Comparison of ENCODE assay signal across 8 mouse cellular contexts in genomic region chr17:21383391-21384056, GRCm38 (mm10). TPM values are rescaled to one million over a fixed set of nuclear protein-coding genes. Genes with fewer than 3 reads are reported as not detected.
DNase-seq lines count a peak whose midpoint lies in the region; ATAC-seq and TF ChIP-seq lines count a peak whose summit lies in the region.

Gene Zfp677, plus strand, starts transcription at chr17:21383748.

- 10% methylated on average over 20 of the region's 20 CpGs for WGBS in hindbrain, postnatal 0 days
- 6% methylated on average over 20 of the region's 20 CpGs for WGBS in macrophage (ENCODE audit: missing documents)

- H3K9me3 ChIP-seq in hindbrain, postnatal 0 days (ENCODE audit: low read length): no peaks in the 10 kb centered on the region

- H3K4me1 ChIP-seq in hindbrain, postnatal 0 days (ENCODE audit: insufficient read depth, low read length): no peaks in the 10 kb centered on the region

- TF ChIP-seq CTCF in hindbrain, postnatal 0 days (IDR thresholded peaks at IDR 0.05; ENCODE audit: low read depth): peak; percentile 77

- no peaks in the 10 kb centered on the region for H3K79me2 ChIP-seq in macrophage (ENCODE audit: inconsistent target)

- no peaks in the 10 kb centered on the region for H3K36me3 ChIP-seq in hindbrain, postnatal 0 days (ENCODE audit: insufficient read depth, low read length)
- H3K36me3 ChIP-seq in macrophage (ENCODE audit: inconsistent target): no peaks in the 10 kb centered on the region

- peak within 1 kb of the TSS; percentile 28; the same call in 1 of the 2 replicates for H3K9ac ChIP-seq in hindbrain, postnatal 0 days (replicated peaks; ENCODE audit: low read length)

- peak within 1 kb of the TSS; percentile 54; the same call in 1 of the 2 replicates for H3K27ac ChIP-seq in hindbrain, postnatal 0 days
- peak within 1 kb of the TSS; percentile 19; the same call in 1 of the 2 replicates for H3K27ac ChIP-seq in macrophage

- no peaks in the 10 kb centered on the region for H3K27me3 ChIP-seq in hindbrain, postnatal 0 days (ENCODE audit: insufficient read depth, low read length)

- peak; percentile 99 for ATAC-seq in hindbrain, postnatal 0 days

- peak within 1 kb of the TSS; percentile 75 for H3K4me2 ChIP-seq in hindbrain, postnatal 0 days (ENCODE audit: low read depth, low read length)

- peak; percentile 81 to 94 for DNase-seq in adrenal gland, adult (ENCODE audit: inconsistent age in 2 of 2, low spot score in 1 of 2)
- peak; percentile 77 for DNase-seq in embryo, embryonic 10 days (ENCODE audit: low spot score)
- peak; percentile 28 to 32 for DNase-seq in gastrocnemius, adult 8-10 months (ENCODE audit: low spot score in 2 of 2)
- peak; percentile 73 for DNase-seq in hindbrain, postnatal 0 days (ENCODE audit: low spot score)
- peak; percentile 19 for DNase-seq in left cerebral cortex, adult 18-20 months (ENCODE audit: low spot score in 2 of 2)
- peak; percentile 32 for DNase-seq in retina, postnatal 7 days (ENCODE audit: low read depth, low spot score)
- peak; percentile 49 for DNase-seq in urinary bladder, adult 2 months (ENCODE audit: low spot score)

- H3K4me3 ChIP-seq in hindbrain, postnatal 0 days (ENCODE audit: low read length): peak within 1 kb of the TSS; percentile 45
- H3K4me3 ChIP-seq in macrophage (ENCODE audit: inconsistent target): peak within 1 kb of the TSS; percentile 68

RNA-seq across cellular contexts. Expression of gene Zfp677, which starts in this region (rescaled TPM):
- 1 to 10 TPM in 1 of 4 experiments, under 1 TPM in 3; 0.80 to 1.5 (median 0.87) TPM for total RNA-seq in gastrocnemius, adult 8-10 months (2022)
- 0.73 and 1.7 TPM in 2 replicates for total RNA-seq in hindbrain, postnatal 0 days (2014; rRNA removed)
- polyA plus RNA-seq in hindbrain, postnatal 0 days (2015; fragmentation: Nextera tagmentation; extraction: Ambion mirVana): 1.8 and 2.7 TPM in 2 replicates
- 1 to 10 TPM; 1.4 to 1.8 TPM for total RNA-seq in left cerebral cortex, adult 18-20 months (2021)
- total RNA-seq in macrophage (2018; cell fraction: chromatin; rRNA removed): 10 to 100 TPM in 2 of 26 experiments, 1 to 10 TPM in 22, under 1 TPM in 2; 0.94 to 10.9 (median 5.1) TPM
- 10 to 100 TPM in 3 of 26 experiments, 1 to 10 TPM in 23; 1.6 to 11.5 (median 6.7) TPM for total RNA-seq in macrophage (2018; cell fraction: cytosol; rRNA removed)
- total RNA-seq in macrophage (2018; cell fraction: nucleus; rRNA removed): 10 to 100 TPM in 4 of 26 experiments, 1 to 10 TPM in 21, under 1 TPM in 1; 0.78 to 10.9 (median 5.4) TPM
- polyA plus RNA-seq in macrophage (2018): 3.9 to 6.9 TPM (median 4.9 TPM) in 3 replicates
- 4.8 and 5.5 TPM in 2 replicates for polyA plus RNA-seq in urinary bladder, adult 2 months (2012; rRNA removed)

Comparison
In these comparisons a context has a peak if more than half of its experiments do, and no peak if none do; other contexts are left out.
1. Peak in every context shown above with its lines: DNase-seq, ATAC-seq, H3K4me3 ChIP-seq and H3K27ac ChIP-seq.
2. DNase-seq: peak in every context shown above with its lines; median percentile 88 in adrenal gland, adult; 77 in embryo, embryonic 10 days; 73 in hindbrain, postnatal 0 days; 49 in urinary bladder, adult 2 months; 32 in retina, postnatal 7 days; 30 in gastrocnemius, adult 8-10 months; 19 in left cerebral cortex, adult 18-20 months.